Mouse (Mus musculus): ENCODE data around the gene Lhpp. TPM values are rescaled to one million over a fixed set of nuclear protein-coding genes. Genes with fewer than 3 reads are reported as not detected.

The Lhpp gene
- total and polyA plus RNA-seq, 2 experiments from 2014 or later, result 42.5 to 53.3 TPM

DNA sequence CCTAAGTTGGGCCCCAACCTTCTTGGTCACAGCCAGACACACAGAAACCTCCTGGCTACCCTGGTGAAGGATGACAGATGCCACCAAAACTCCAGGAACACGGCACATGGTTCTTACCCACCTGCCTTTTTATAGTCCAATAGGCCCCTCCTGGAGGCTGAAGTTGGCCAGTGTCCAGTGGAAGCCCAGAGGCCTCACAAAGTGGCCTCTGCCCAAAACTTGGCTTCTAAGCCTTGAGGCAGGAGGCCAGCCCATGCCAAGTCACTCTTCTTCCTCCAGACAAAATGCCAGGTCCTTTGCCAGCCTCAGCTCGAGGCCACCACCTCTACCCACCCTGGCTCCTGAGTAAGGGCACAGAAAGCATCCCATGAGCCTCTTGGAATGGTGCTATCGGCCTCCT lies 72.5 kb downstream of the Lhpp start:
- no peak for DNase-seq (ENCODE audit: low spot score)
- WGBS, result 41% methylated on average over 3 of the region's 3 CpGs

DNA sequence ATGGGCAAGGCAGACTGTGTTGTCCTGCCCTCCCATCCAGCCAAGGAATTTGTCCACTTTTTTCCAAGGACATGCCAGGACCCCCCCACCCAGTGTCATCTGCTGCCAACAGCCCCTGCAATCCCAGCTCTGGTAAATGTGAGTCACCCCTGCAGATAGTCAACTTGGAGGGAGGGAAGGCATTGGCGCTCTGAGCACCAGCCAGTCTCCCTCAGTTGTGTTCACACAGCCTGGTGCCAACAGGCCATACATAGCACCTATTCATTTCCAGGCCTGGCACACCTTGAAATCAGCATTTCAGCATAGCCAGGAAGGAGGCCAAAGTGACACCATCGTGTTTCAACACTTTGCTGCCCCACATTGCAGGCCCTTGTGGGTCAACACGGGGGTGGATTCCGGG lies 73.5 kb downstream of the Lhpp start:
- no peak for TF ChIP-seq CTCF (IDR thresholded peaks at IDR 0.05; ENCODE audit: low read depth)
- Histone ChIP-seq H3K9ac (replicated peaks; ENCODE audit: low read length) (no peak overlapping the region), H3K27ac (no peak overlapping the region), H3K9me3 (ENCODE audit: low read length) (no peaks in the 10 kb centered on the region), H3K27me3 (ENCODE audit: insufficient read depth, low read length) (no peaks in the 10 kb centered on the region), H3K4me1 (ENCODE audit: insufficient read depth, low read length) (0 out of 2 replicates have a peak, but pooled peaks cover 9% of the 10 kb centered on the region), H3K36me3 (ENCODE audit: insufficient read depth, low read length) (no peaks in the 10 kb centered on the region), H3K4me3 (ENCODE audit: low read length) (no peak overlapping the region), H3K4me2 (ENCODE audit: low read depth, low read length) (no peak overlapping the region)
- no peak for DNase-seq (ENCODE audit: low spot score)
- 82% methylated on average over 4 of the region's 4 CpGs for whole genome bisulfite sequencing
- no peak for ATAC-seq

More for the DNA sequence above, 72.5 kb downstream of the Lhpp start:
- Histone ChIP-seq H3K27me3 (ENCODE audit: insufficient read depth, low read length) (no peaks in the 10 kb centered on the region), H3K36me3 (ENCODE audit: insufficient read depth, low read length) (no peaks in the 10 kb centered on the region), H3K9me3 (ENCODE audit: low read length) (no peaks in the 10 kb centered on the region), H3K4me2 (ENCODE audit: low read depth, low read length) (no peak overlapping the region), H3K9ac (replicated peaks; ENCODE audit: low read length) (no peak overlapping the region), H3K4me1 (ENCODE audit: insufficient read depth, low read length) (0 out of 2 replicates have a peak, but pooled peaks cover 5% of the 10 kb centered on the region), H3K27ac (no peak overlapping the region), H3K4me3 (ENCODE audit: low read length) (no peak overlapping the region)
- ATAC-seq, result no peak
- TF ChIP-seq CTCF (IDR thresholded peaks at IDR 0.05; ENCODE audit: low read depth), result no peak

DNA sequence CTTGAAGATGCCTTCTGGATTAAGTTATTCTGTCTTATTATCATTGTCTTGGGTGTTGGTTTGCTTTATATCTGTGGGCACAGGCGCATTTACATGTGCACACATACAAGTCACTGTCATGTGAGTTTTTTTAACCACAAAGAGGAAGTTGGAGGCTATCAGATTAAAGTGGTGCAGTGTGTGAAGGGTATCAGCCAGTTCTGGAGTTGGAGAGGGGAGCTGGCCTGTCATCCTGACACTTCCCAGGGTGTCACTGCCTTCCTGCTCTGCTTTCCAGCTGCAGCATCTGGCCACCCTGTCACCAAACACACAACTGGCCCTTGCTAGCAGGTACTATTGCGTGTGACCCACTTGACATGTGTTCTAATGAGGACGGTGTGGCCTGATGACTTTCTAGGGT lies 76.1 kb downstream of the Lhpp start:
- H3K27me3 ChIP-seq (ENCODE audit: insufficient read depth, low read length), result no peaks in the 10 kb centered on the region
- no peaks in the 10 kb centered on the region for H3K36me3 ChIP-seq (ENCODE audit: insufficient read depth, low read length)
- H3K4me2 ChIP-seq (ENCODE audit: low read depth, low read length), result no peak overlapping the region
- no peak overlapping the region for H3K4me3 ChIP-seq (ENCODE audit: low read length)
- 0 out of 2 replicates have a peak, but pooled peaks cover 7% of the 10 kb centered on the region for H3K4me1 ChIP-seq (ENCODE audit: insufficient read depth, low read length)
- no peak for ATAC-seq
- TF ChIP-seq CTCF (IDR thresholded peaks at IDR 0.05; ENCODE audit: low read depth), result no peak
- 96% methylated on average over 3 of the region's 3 CpGs for WGBS
- DNase-seq (ENCODE audit: low spot score), result no peak
- no peak overlapping the region for H3K9ac ChIP-seq (replicated peaks; ENCODE audit: low read length)
- H3K27ac ChIP-seq, result no peak overlapping the region
- no peaks in the 10 kb centered on the region for H3K9me3 ChIP-seq (ENCODE audit: low read length)

DNA sequence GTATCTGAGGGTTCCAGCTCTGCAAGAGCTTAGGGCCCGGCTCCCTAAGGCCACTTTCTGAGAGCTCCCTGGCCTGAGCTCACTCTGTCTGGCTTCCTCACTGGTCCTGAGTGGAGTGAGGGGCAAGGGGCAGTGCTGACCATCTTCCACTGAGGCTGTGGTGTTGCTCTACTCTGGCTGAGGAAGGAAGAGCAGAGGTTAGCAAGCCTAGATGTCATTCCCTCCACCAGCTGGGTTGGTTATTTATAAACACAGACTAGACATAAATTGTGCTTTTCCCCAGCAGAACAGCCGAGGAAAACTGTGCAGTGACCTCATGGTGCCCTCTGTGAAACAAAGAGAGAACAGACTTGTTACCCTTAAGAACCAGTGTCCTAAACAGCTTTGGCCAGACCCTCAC lies 77.5 kb downstream of the Lhpp start:
- no peak overlapping the region for H3K4me2 ChIP-seq (ENCODE audit: low read depth, low read length)
- no peak for ATAC-seq

DNA sequence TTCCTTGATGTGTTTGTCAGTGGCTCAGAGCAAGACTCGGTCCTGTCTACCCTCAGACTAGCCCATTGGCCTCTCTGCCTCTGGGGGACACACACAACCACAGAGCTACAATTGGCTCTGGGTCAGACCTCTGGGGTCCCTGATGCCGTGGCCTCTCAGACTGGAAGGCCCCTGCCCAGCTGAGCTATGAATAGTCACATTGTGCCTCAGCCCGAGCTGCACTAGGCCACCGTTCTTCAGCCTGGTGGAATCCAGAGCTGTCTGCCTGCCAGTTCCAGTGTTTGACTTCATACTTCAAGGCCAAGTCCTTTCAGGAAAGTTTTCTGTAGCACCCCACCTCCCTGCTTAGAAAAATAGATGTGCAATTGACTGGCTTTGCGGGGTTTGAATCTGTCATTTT lies 78.3 kb downstream of the Lhpp start:
- ATAC-seq, result peak; percentile 94
- no peak overlapping the region for H3K9ac ChIP-seq (replicated peaks; ENCODE audit: low read length)
- H3K9me3 ChIP-seq (ENCODE audit: low read length), result no peaks in the 10 kb centered on the region
- no peak overlapping the region for H3K4me2 ChIP-seq (ENCODE audit: low read depth, low read length)
- 44% methylated on average over 5 of the region's 5 CpGs for WGBS
- no peak for TF ChIP-seq CTCF (IDR thresholded peaks at IDR 0.05; ENCODE audit: low read depth)
- H3K27ac ChIP-seq, result peak overlapping the region; percentile 70
- peak; percentile 62 for DNase-seq (ENCODE audit: low spot score)
- no peaks in the 10 kb centered on the region for H3K27me3 ChIP-seq (ENCODE audit: insufficient read depth, low read length)
- H3K4me3 ChIP-seq (ENCODE audit: low read length), result no peak overlapping the region
- no peaks in the 10 kb centered on the region for H3K36me3 ChIP-seq (ENCODE audit: insufficient read depth, low read length)
- H3K4me1 ChIP-seq (ENCODE audit: insufficient read depth, low read length), result 0 out of 2 replicates have a peak, but pooled peaks cover 7% of the 10 kb centered on the region

More for the DNA sequence above, 77.5 kb downstream of the Lhpp start:
- Histone ChIP-seq H3K4me3 (ENCODE audit: low read length) (no peak overlapping the region), H3K36me3 (ENCODE audit: insufficient read depth, low read length) (no peaks in the 10 kb centered on the region), H3K4me1 (ENCODE audit: insufficient read depth, low read length) (0 out of 2 replicates have a peak, but pooled peaks cover 7% of the 10 kb centered on the region), H3K27ac (peak overlapping the region; percentile 70; the same call in 1 of the 2 replicates), H3K9me3 (ENCODE audit: low read length) (no peaks in the 10 kb centered on the region), H3K27me3 (ENCODE audit: insufficient read depth, low read length) (no peaks in the 10 kb centered on the region), H3K9ac (replicated peaks; ENCODE audit: low read length) (no peak overlapping the region)
- no peak for TF ChIP-seq CTCF (IDR thresholded peaks at IDR 0.05; ENCODE audit: low read depth)
- 64% methylated on average over 2 of the region's 2 CpGs for WGBS
- DNase-seq (ENCODE audit: low spot score), result no peak

DNA sequence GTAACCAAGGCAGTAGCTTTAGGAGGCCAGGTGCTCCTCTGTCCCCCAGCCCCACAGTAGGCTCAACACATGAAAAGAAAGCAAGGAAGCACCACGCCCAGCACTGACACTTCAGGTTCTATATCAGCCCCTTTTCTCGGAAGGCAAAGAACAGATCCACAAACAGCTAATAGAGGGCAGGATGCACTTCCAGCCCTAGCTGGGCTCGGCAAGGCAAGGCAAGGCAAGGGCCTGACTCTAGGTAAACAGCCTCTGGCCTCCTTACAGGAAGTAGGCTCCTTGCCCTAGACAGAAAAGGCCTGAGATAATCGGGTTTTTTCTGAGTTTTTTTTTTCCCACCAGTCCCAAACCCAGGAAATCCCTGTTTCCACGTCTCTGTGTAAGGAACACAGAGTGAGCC lies 79.3 kb downstream of the Lhpp start:
- Histone ChIP-seq H3K4me3 (ENCODE audit: low read length) (no peak overlapping the region), H3K27ac (peak overlapping the region; percentile 70), H3K4me2 (ENCODE audit: low read depth, low read length) (no peak overlapping the region), H3K27me3 (ENCODE audit: insufficient read depth, low read length) (no peaks in the 10 kb centered on the region), H3K9me3 (ENCODE audit: low read length) (no peaks in the 10 kb centered on the region), H3K9ac (replicated peaks; ENCODE audit: low read length) (no peak overlapping the region), H3K36me3 (ENCODE audit: insufficient read depth, low read length) (no peaks in the 10 kb centered on the region), H3K4me1 (ENCODE audit: insufficient read depth, low read length) (0 out of 2 replicates have a peak, but pooled peaks cover 7% of the 10 kb centered on the region)
- 74% methylated on average over 5 of the region's 5 CpGs for WGBS
- TF ChIP-seq CTCF (IDR thresholded peaks at IDR 0.05; ENCODE audit: low read depth), result no peak
- DNase-seq (ENCODE audit: low spot score), result no peak
- no peak for ATAC-seq

DNA sequence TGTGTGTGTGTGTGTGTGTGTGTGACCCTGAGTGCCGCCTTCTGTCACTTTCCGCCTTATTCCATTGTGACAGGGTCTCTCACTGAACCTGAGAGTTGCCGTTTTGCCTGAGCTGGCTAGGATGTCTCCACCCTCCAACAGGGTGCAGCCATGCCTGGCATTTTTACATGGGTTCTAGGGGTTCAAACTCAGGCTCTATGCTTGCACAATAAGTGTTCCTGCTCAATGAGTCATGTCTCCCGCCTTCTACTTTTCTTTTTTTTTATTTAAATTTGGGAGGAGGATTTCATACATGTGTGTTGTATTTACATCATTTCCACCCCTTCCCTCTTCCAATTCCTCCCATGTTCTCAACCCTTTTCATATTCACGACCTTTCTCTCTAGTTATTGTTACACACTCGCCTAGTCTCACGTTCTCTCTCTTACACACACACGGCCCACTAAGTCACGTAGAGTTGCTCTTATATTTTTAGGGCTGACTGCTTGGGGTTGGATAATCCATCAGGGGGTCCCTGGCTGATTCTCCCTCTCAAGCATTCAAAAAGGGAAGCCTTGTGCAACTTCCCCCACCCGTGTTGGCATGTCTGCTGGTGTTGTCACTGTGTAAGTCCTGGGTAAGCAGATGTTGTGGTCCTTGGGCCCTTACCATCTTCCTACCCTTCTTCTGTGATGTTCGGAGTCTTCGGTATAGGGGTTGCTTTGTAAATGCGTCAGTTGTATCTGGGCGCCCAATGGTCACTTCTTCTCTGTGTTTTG lies 80.5 kb downstream of the Lhpp start:
- TF ChIP-seq CTCF (IDR thresholded peaks at IDR 0.05; ENCODE audit: low read depth), result no peak
- DNase-seq (ENCODE audit: low spot score), result no peak

More for the DNA sequence above, 80.5 kb downstream of the Lhpp start:
- Histone ChIP-seq H3K9me3 (ENCODE audit: low read length) (no peaks in the 10 kb centered on the region; the same call in 1 of the 2 replicates), H3K36me3 (ENCODE audit: insufficient read depth, low read length) (no peaks in the 10 kb centered on the region), H3K27ac (no peak overlapping the region), H3K4me2 (ENCODE audit: low read depth, low read length) (no peak overlapping the region), H3K4me1 (ENCODE audit: insufficient read depth, low read length) (0 out of 2 replicates have a peak, but pooled peaks cover 7% of the 10 kb centered on the region), H3K27me3 (ENCODE audit: insufficient read depth, low read length) (no peaks in the 10 kb centered on the region), H3K9ac (replicated peaks; ENCODE audit: low read length) (no peak overlapping the region), H3K4me3 (ENCODE audit: low read length) (no peak overlapping the region)
- WGBS, result 86% methylated on average over 14 of the region's 14 CpGs
- no peak for ATAC-seq

Measured in hindbrain, postnatal 0 days (tissue).